Mouse (Mus musculus) liver, embryonic 16.5 days (tissue): ENCODE data around the gene Gbx1. TPM values are rescaled to one million over a fixed set of nuclear protein-coding genes. Genes with fewer than 3 reads are reported as not detected.

ENCODE experiments used
- ATAC-seq: fragments of 200-750 bp; cut with Nextera tagmentation; 2 replicates; pipeline ENCODE4 v1.8.0; 2017; ENCODE audit warnings: low read depth, mild to moderate bottlenecking, moderate number of reproducible peaks, moderate library complexity
- H3K27ac ChIP-seq: fragments of 300-500 bp; sonication (generic); 2 replicates; pipeline ENCODE4 v1.5.1; 2014; ENCODE audit warnings: mild to moderate bottlenecking, low read length
- H3K27me3 ChIP-seq: fragments of 300-500 bp; sonication (generic); 2 replicates; pipeline ENCODE4 v1.6.1; 2014; ENCODE audit warnings: low read depth, low read length, mixed read lengths; ENCODE audit not compliant: control insufficient read depth, insufficient read depth
- H3K36me3 ChIP-seq: fragments of 300-500 bp; sonication (generic); 2 replicates; pipeline ENCODE4 v1.6.1; 2014; ENCODE audit warnings: mild to moderate bottlenecking; ENCODE audit not compliant: control insufficient read depth, insufficient read depth
- H3K4me1 ChIP-seq: fragments of 300-500 bp; sonication (generic); 2 replicates; pipeline ENCODE4 v1.6.1; 2014; ENCODE audit warnings: low read depth, low read length, mixed read lengths; ENCODE audit not compliant: control insufficient read depth
- H3K4me2 ChIP-seq: fragments of 300-500 bp; sonication (generic); 2 replicates; pipeline ENCODE4 v1.6.1; 2014; ENCODE audit warnings: low read depth, low read length, mixed read lengths
- H3K4me3 ChIP-seq: fragments of 300-500 bp; sonication (generic); 2 replicates; pipeline ENCODE4 v1.5.1; 2014; ENCODE audit warnings: low read depth, mild to moderate bottlenecking, low read length
- H3K9ac ChIP-seq: fragments of 300-500 bp; sonication (generic); 2 replicates; pipeline ENCODE4 v1.6.1; 2014; ENCODE audit warnings: low read depth, low read length
- H3K9me3 ChIP-seq: fragments of 300-500 bp; sonication (generic); replicated peaks from 2 replicates; pipeline ENCODE4 v1.6.1; 2016; ENCODE audit warnings: low read length; ENCODE audit not compliant: control insufficient read depth
- WGBS: fragments of 180-500 bp; shearing (Covaris S2); extraction: QIAGEN DNeasy Blood & Tissue Kit; methylation state at CpG from one replicate; pipeline ENCODE4 v1.1.7; 2014; ENCODE audit not compliant: insufficient replicate concordance; 5-methylcytosine and 5-hydroxymethylcytosine counted together
- polyA plus RNA-seq: library from polyadenylated mRNA; unstranded; fragments of >200 nt; fragmentation: Nextera tagmentation; extraction: Ambion mirVana; gene quantifications from 2 replicates; pipeline ENCODE4 v1.2.1, GENCODE M21; 2015

Gene Gbx1
- polyA plus RNA-seq, 1 experiment from 2014 or later: not detected

- H3K4me2 ChIP-seq: peak overlapping the region; percentile 99; the same call in 1 of the 2 replicates
- H3K4me3 ChIP-seq: peak overlapping the region; percentile 82; the same call in 1 of the 2 replicates
- no peaks in the 10 kb centered on the region for H3K9me3 ChIP-seq
- H3K27ac ChIP-seq: no peak overlapping the region
- H3K9ac ChIP-seq: no peak overlapping the region; the same call in 1 of the 2 replicates
- no peak for ATAC-seq
- H3K4me1 ChIP-seq: peaks cover 34% of the 10 kb centered on the region
- H3K36me3 ChIP-seq: no peaks in the 10 kb centered on the region; the same call in 1 of the 2 replicates
- 40% methylated on average over 2 of the region's 2 CpGs for WGBS
- no peaks in the 10 kb centered on the region for H3K27me3 ChIP-seq
Observed at GRCm38 (mm10) chr5:24453985-24454303, 73.1 kb downstream of the Gbx1 start.

- H3K27ac ChIP-seq: peak overlapping the region; percentile 7; the same call in 1 of the 2 replicates
- H3K4me1 ChIP-seq: peaks cover 34% of the 10 kb centered on the region
- ATAC-seq: no peak
- peak overlapping the region; percentile 82 for H3K4me3 ChIP-seq
- peak overlapping the region; percentile 84 for H3K9ac ChIP-seq
- no peaks in the 10 kb centered on the region for H3K9me3 ChIP-seq
- no peaks in the 10 kb centered on the region; the same call in 1 of the 2 replicates for H3K36me3 ChIP-seq
- H3K4me2 ChIP-seq: peak overlapping the region; percentile 99
- WGBS: 36% methylated on average over 5 of the region's 5 CpGs
- H3K27me3 ChIP-seq: no peaks in the 10 kb centered on the region
Observed at GRCm38 (mm10) chr5:24453283-24453984, 73.6 kb downstream of the Gbx1 start.

Other genes with a start within 250 kb of the Gbx1 start
- 0.20 and 0.27 TPM in 2 replicates for gene Kcnh2, start 175.6 kb downstream of the Gbx1 start, polyA plus RNA-seq
- gene Nos3, start 162.4 kb downstream of the Gbx1 start, polyA plus RNA-seq: 2.0 and 2.2 TPM in 2 replicates
- 1.8 and 2.9 TPM in 2 replicates for gene Atg9b, start 135.1 kb downstream of the Gbx1 start, polyA plus RNA-seq
- gene Abcb8, start 133.5 kb downstream of the Gbx1 start, polyA plus RNA-seq: 29.6 TPM in 2 replicates
- not detected in 2 replicates for gene Asic3, start 113.8 kb downstream of the Gbx1 start, polyA plus RNA-seq
- 8.8 and 10.9 TPM in 2 replicates for gene Cdk5, start 103.7 kb downstream of the Gbx1 start, polyA plus RNA-seq
- gene Slc4a2, start 103.4 kb downstream of the Gbx1 start, polyA plus RNA-seq: 9.5 and 12.6 TPM in 2 replicates
- gene Fastk, start 81.9 kb downstream of the Gbx1 start, polyA plus RNA-seq: 44.9 and 53.4 TPM in 2 replicates
- 5.5 and 6.1 TPM in 2 replicates for gene Tmub1, start 79.3 kb downstream of the Gbx1 start, polyA plus RNA-seq
- gene Agap3, start 75.0 kb downstream of the Gbx1 start, polyA plus RNA-seq: 4.4 and 5.0 TPM in 2 replicates
- 0.07 TPM in 1 of 2 replicates, not detected in the other for gene Asb10, start 13.8 kb upstream of the Gbx1 start, polyA plus RNA-seq
- not detected in 2 replicates for gene 4931409K22Rik, start 29.6 kb upstream of the Gbx1 start, polyA plus RNA-seq
- gene Abcf2, start 50.3 kb upstream of the Gbx1 start, polyA plus RNA-seq: 36.2 and 36.9 TPM in 2 replicates
- 10.7 and 11.3 TPM in 2 replicates for gene Chpf2, start 59.5 kb upstream of the Gbx1 start, polyA plus RNA-seq
- gene Smarcd3, start 97.2 kb upstream of the Gbx1 start, polyA plus RNA-seq: 0.55 and 1.3 TPM in 2 replicates
- gene Nub1, start 158.3 kb upstream of the Gbx1 start, polyA plus RNA-seq: 12.0 and 13.6 TPM in 2 replicates
- gene Wdr86, start 203.5 kb upstream of the Gbx1 start, polyA plus RNA-seq: 0.99 and 1.0 TPM in 2 replicates
- 0.47 and 0.50 TPM in 2 replicates for gene Crygn, start 230.8 kb upstream of the Gbx1 start, polyA plus RNA-seq